Mouse (Mus musculus) forebrain, embryonic 11.5 days (tissue): ENCODE results near the gene A030003K21Rik. TPM values are rescaled to one million over a fixed set of nuclear protein-coding genes. Genes with fewer than 3 reads are reported as not detected.

Experiments
- ATAC-seq: fragments of 200-750 bp; cut with Nextera tagmentation; replicated peaks from 2 replicates; pipeline ENCODE4 v1.8.0; 2017; ENCODE audit warnings: moderate TSS enrichment; ENCODE audit not compliant: low FRiP score
- DNase-seq: peaks from one replicate; pipeline ENCODE4 v3.0.0-alpha.2; 2017; ENCODE audit warnings: low spot score
- H3K27ac ChIP-seq: fragments of 300-500 bp; sonication (generic); 2 replicates; pipeline ENCODE4 v1.5.1; 2014; ENCODE audit warnings: low read depth, low read length
- H3K27me3 ChIP-seq: fragments of 300-500 bp; sonication (generic); 2 replicates; pipeline ENCODE4 v1.6.1; 2014; ENCODE audit warnings: mild to moderate bottlenecking, low read length, mixed read lengths; ENCODE audit not compliant: control insufficient read depth, insufficient read depth
- H3K36me3 ChIP-seq: fragments of 300-500 bp; sonication (generic); 2 replicates; pipeline ENCODE4 v1.6.1; 2014; ENCODE audit warnings: mild to moderate bottlenecking, low read length, moderate library complexity, mixed read lengths; ENCODE audit not compliant: control insufficient read depth, insufficient read depth
- H3K4me1 ChIP-seq: fragments of 300-500 bp; sonication (generic); replicated peaks from 2 replicates; pipeline ENCODE4 v1.6.1; 2014; ENCODE audit warnings: low read length, mixed read lengths; ENCODE audit not compliant: control insufficient read depth, insufficient read depth
- H3K4me2 ChIP-seq: fragments of 300-500 bp; sonication (generic); 2 replicates; pipeline ENCODE4 v1.6.1; 2014; ENCODE audit warnings: low read depth, mild to moderate bottlenecking, low read length, moderate library complexity, mixed read lengths; ENCODE audit not compliant: severe bottlenecking
- H3K4me3 ChIP-seq: fragments of 300-500 bp; sonication (generic); 2 replicates; pipeline ENCODE4 v1.5.1; 2014; ENCODE audit warnings: low read depth, low read length
- H3K9ac ChIP-seq: fragments of 300-500 bp; sonication (generic); 2 replicates; pipeline ENCODE4 v1.6.1; 2014; ENCODE audit warnings: low read length
- H3K9me3 ChIP-seq: fragments of 300-500 bp; sonication (generic); 2 replicates; pipeline ENCODE4 v1.6.1; 2016; ENCODE audit warnings: low read length, mixed read lengths; ENCODE audit not compliant: control insufficient read depth
- WGBS: fragments of 180-500 bp; shearing (Covaris S2); extraction: QIAGEN DNeasy Blood & Tissue Kit; methylation state at CpG from one replicate; pipeline ENCODE4 v1.1.7; 2014; 5-methylcytosine and 5-hydroxymethylcytosine counted together
- polyA plus RNA-seq: library from polyadenylated mRNA; unstranded; fragments of >200 nt; fragmentation: Nextera tagmentation; extraction: Ambion mirVana; gene quantifications from 2 replicates; pipeline ENCODE4 v1.2.1, GENCODE M21; 2014

A030003K21Rik gene
- polyA plus RNA-seq, 1 experiment from 2014 or later = not detected

GRCm38 (mm10) chr1:82893269-82893668 is 49.9 kb downstream of the A030003K21Rik start:
- 96% methylated on average over 7 of the region's 7 CpGs for WGBS
- Histone ChIP-seq H3K4me1 (no peaks in the 10 kb centered on the region), H3K9ac (no peak overlapping the region), H3K9me3 (no peaks in the 10 kb centered on the region), H3K36me3 (peaks cover 2% of the 10 kb centered on the region; the same call in 1 of the 2 replicates), H3K4me3 (no peak overlapping the region), H3K4me2 (no peak overlapping the region), H3K27me3 (no peaks in the 10 kb centered on the region), H3K27ac (no peak overlapping the region)
- no peak for DNase-seq
- no peak for ATAC-seq

Other genes with a start within 250 kb of the A030003K21Rik start
- gene Mff, start 218.5 kb downstream of the A030003K21Rik start, polyA plus RNA-seq = 268 and 290 TPM in 2 replicates
- 0.23 TPM in 1 of 2 replicates, not detected in the other for gene Tm4sf20, start 174.9 kb downstream of the A030003K21Rik start, polyA plus RNA-seq
- gene Gm47791, start 172.1 kb downstream of the A030003K21Rik start, polyA plus RNA-seq = not detected in 2 replicates
- 47.3 and 49.5 TPM in 2 replicates for gene Agfg1, start 103.9 kb downstream of the A030003K21Rik start, polyA plus RNA-seq
- gene A030005L19Rik, start 30.1 kb downstream of the A030003K21Rik start, polyA plus RNA-seq = 0.47 TPM in 1 of 2 replicates, not detected in the other
- not detected in 2 replicates for gene A030014E15Rik, start 18.5 kb downstream of the A030003K21Rik start, polyA plus RNA-seq
- not detected in 2 replicates for gene Gm6217, start 12.0 kb downstream of the A030003K21Rik start, polyA plus RNA-seq
- not detected in 2 replicates for gene Gm7544, start 12.6 kb upstream of the A030003K21Rik start, polyA plus RNA-seq
- gene Gm47955, start 16.9 kb upstream of the A030003K21Rik start, polyA plus RNA-seq = not detected in 2 replicates
- not detected in 2 replicates for gene Gm47959, start 57.2 kb upstream of the A030003K21Rik start, polyA plus RNA-seq
- gene Slc19a3, start 95.1 kb upstream of the A030003K21Rik start, polyA plus RNA-seq = 0.40 and 0.48 TPM in 2 replicates
- not detected in 2 replicates for gene Krtap28-10, start 99.1 kb upstream of the A030003K21Rik start, polyA plus RNA-seq
- gene Gm47969, start 101.5 kb upstream of the A030003K21Rik start, polyA plus RNA-seq = not detected in 2 replicates
- gene A030005K14Rik, start 116.0 kb upstream of the A030003K21Rik start, polyA plus RNA-seq = not detected in 2 replicates
- gene Krtap28-13, start 117.5 kb upstream of the A030003K21Rik start, polyA plus RNA-seq = not detected in 2 replicates
- gene Ccl20, start 173.4 kb upstream of the A030003K21Rik start, polyA plus RNA-seq = not detected in 2 replicates
- 0.21 and 0.59 TPM in 2 replicates for gene Daw1, start 216.4 kb upstream of the A030003K21Rik start, polyA plus RNA-seq